Mouse (Mus musculus) kidney, adult 2 months (tissue): ENCODE data around the gene Abl1.

Source experiments
- CTCF ChIP-seq: fragments of 200-500 bp; conservative IDR thresholded peaks from 2 replicates; pipeline ENCODE4 v1.5.1; 2011; ENCODE audit warnings: low read depth, mild to moderate bottlenecking, control low read depth, low read length, moderate library complexity, mixed read lengths; ENCODE audit not compliant: insufficient read depth, insufficient read length
- POLR2A ChIP-seq: fragments of 200-500 bp; IDR thresholded peaks from one replicate; pipeline ENCODE4 v1.6.1; 2011; ENCODE audit warnings: low read depth, low read length, control low read depth

- no peak for TF ChIP-seq POLR2A
- no peak for TF ChIP-seq CTCF
These were observed 148.8 kb downstream of the Abl1 start for GRCm38 (mm10) chr2:31836985-31837384.
